Mouse (Mus musculus) R1 (cell line): Measurements from ENCODE around the gene Zfp383.
"Not testable (repeated sequence)": the region's sequence is repeated elsewhere in the genome, so short reads cannot be mapped to it uniquely, and the experiment has no call there.

Source experiments
- DNase-seq: peaks from one replicate; pipeline ENCODE4 v3.0.0-alpha.2; 2018; ENCODE audit warnings: low read depth, low spot score

Gene Zfp383

GRCm38 (mm10) chr7:29938856-29939255 is 30.8 kb downstream of the Zfp383 start:
- DNase-seq, result no peak

GRCm38 (mm10) chr7:29941027-29941426 is 33.0 kb downstream of the Zfp383 start:
- peak; percentile 24 for DNase-seq

GRCm38 (mm10) chr7:29942740-29943139 is 34.7 kb downstream of the Zfp383 start:
- peak; percentile 89 for DNase-seq

GRCm38 (mm10) chr7:29943720-29944119 is 35.7 kb downstream of the Zfp383 start:
- peak; percentile 89 for DNase-seq

- peak; percentile 89 for DNase-seq
These were observed 36.2 kb downstream of the Zfp383 start for GRCm38 (mm10) chr7:29944201-29944600.

GRCm38 (mm10) chr7:29953086-29953485 is 45.1 kb downstream of the Zfp383 start:
- DNase-seq, result no peak

- peak; percentile 95 for DNase-seq
These were observed 45.7 kb downstream of the Zfp383 start, which contains the start of gene Zfp74 for GRCm38 (mm10) chr7:29953513-29954401. Zfp74 (minus strand) TSS chr7:29954089.

- peak; percentile 84 for DNase-seq
These were observed 46.7 kb downstream of the Zfp383 start for GRCm38 (mm10) chr7:29954731-29955130.

- DNase-seq, result peak; percentile 39
These were observed 48.2 kb downstream of the Zfp383 start for GRCm38 (mm10) chr7:29956257-29956656.

- DNase-seq, result no peak
These were observed 50.2 kb downstream of the Zfp383 start for GRCm38 (mm10) chr7:29958125-29958724.

- peak; percentile 72 for DNase-seq
These were observed 51.0 kb downstream of the Zfp383 start for GRCm38 (mm10) chr7:29959004-29959403.

GRCm38 (mm10) chr7:29965115-29965810 is 57.2 kb downstream of the Zfp383 start:
- not testable (repeated sequence) for DNase-seq
